Mouse (Mus musculus) liver, adult 2 months (tissue): ENCODE measurements around the gene Mip.

Experiments used
- CTCF ChIP-seq: fragments of 200-500 bp; IDR thresholded peaks from 2 replicates; pipeline ENCODE4 v1.5.1; 2011; ENCODE audit warnings: low read depth, low read length, control low read depth
- POLR2A ChIP-seq: fragments of 200-500 bp; IDR thresholded peaks from 2 replicates; pipeline ENCODE4 v1.6.1; 2011; ENCODE audit warnings: low read length, control low read depth; ENCODE audit not compliant: insufficient read depth; ENCODE audit errors: extremely low read depth

- no peak for TF ChIP-seq POLR2A
- no peak for TF ChIP-seq CTCF
Observed at GRCm38 (mm10) chr10:128239140-128239539, 13.5 kb downstream of the Mip start.
